Mouse (Mus musculus): ENCODE measurements around the gene Fhad1. TPM values are rescaled to one million over a fixed set of nuclear protein-coding genes. Genes with fewer than 3 reads are reported as not detected.

The Fhad1 gene
- polyA plus RNA-seq, 1 experiment from 2014 or later = 3.9 TPM

DNA sequence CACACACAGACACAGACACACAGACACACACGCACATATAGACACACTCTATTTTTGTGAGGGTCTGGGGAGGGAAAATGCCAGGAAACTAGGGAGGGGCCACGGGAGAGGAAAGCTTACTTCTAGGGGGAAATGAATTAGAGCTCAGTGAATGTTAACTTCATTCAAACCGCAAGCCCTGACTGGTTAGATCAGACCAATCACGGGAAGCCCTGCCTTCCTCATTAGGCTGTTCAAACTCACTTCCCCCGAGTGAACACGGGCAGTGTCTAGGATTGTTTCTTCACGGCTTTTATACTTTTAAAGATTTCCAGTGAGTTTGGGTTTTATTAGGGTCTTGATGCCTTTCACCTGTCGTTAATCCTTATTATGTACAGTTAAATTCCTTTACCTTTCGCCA, 37.5 kb downstream of the Fhad1 start:
- H3K27ac ChIP-seq (ENCODE audit: poor library complexity, severe bottlenecking) = no peak overlapping the region
- ATAC-seq (ENCODE audit: insufficient number of reproducible peaks, low FRiP score) = no peak
- 0 out of 2 replicates have a peak, but pooled peaks cover 3% of the 10 kb centered on the region for H3K27me3 ChIP-seq (replicated peaks)
- H3K9ac ChIP-seq = no peak overlapping the region
- no peaks in the 10 kb centered on the region for H3K4me1 ChIP-seq (replicated peaks)
- 57% methylated on average over 9 of the region's 9 CpGs for WGBS
- H3K4me2 ChIP-seq = no peak overlapping the region
- H3K36me3 ChIP-seq = no peaks in the 10 kb centered on the region
- H3K4me3 ChIP-seq = no peak overlapping the region
- 0 out of 2 replicates have a peak, but pooled peaks cover 6% of the 10 kb centered on the region for H3K9me3 ChIP-seq (replicated peaks)

DNA sequence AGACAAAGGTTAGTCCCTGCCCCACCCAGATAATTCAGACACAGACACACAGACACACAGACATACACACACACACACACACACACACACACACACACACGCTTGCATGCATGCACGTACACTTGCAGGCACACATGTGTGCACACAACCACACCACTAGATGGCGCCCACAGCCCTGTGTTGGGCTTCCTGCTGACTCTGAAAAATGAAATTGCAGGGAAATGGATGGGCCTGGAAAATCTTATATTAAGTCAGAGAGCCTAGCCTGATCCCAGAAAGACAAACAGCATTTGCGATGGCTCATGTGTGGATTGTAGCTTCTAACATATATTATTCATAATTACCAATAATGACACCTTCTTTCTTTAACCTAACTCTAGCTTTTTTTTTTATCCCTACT, 38.7 kb downstream of the Fhad1 start:
- Histone ChIP-seq H3K36me3 (no peaks in the 10 kb centered on the region), H3K4me3 (no peak overlapping the region), H3K9me3 (replicated peaks) (peaks cover 16% of the 10 kb centered on the region), H3K27me3 (replicated peaks) (0 out of 2 replicates have a peak, but pooled peaks cover 3% of the 10 kb centered on the region), H3K4me1 (replicated peaks) (no peaks in the 10 kb centered on the region), H3K27ac (ENCODE audit: poor library complexity, severe bottlenecking) (no peak overlapping the region), H3K4me2 (no peak overlapping the region), H3K9ac (no peak overlapping the region)
- 50% methylated on average over 4 of the region's 4 CpGs for WGBS
- no peak for ATAC-seq (ENCODE audit: insufficient number of reproducible peaks, low FRiP score)

DNA sequence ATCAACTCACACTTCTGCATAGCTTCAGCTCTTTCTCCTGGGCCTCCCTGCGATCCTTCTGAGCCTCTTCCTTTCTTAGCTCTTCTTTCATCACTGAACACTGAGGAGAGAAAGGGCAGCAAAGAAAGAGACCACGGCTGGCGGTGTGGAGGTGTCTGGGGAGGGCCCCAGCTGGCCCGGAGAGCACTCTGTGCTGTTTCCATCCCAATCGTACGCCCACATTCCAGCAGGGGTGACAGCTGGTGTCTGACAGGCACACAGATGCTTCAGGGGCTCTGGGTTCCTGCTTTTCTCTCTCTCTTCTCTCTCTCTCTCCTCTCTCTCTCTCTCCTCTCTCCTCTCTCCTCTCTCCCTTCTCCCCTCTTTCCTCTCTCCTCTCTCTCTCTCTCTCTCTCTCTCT, 50.3 kb downstream of the Fhad1 start:
- Histone ChIP-seq H3K4me3 (0 out of 2 replicates have a peak overlapping the region, but pooled peaks have one; percentile 10), H3K9me3 (replicated peaks) (peaks cover 2% of the 10 kb centered on the region; the same call in 1 of the 2 replicates), H3K36me3 (peaks cover 8% of the 10 kb centered on the region; the same call in 1 of the 2 replicates), H3K27me3 (replicated peaks) (no peaks in the 10 kb centered on the region), H3K4me2 (peak overlapping the region; percentile 44), H3K4me1 (replicated peaks) (peaks cover 15% of the 10 kb centered on the region), H3K9ac (0 out of 2 replicates have a peak overlapping the region, but pooled peaks have one; percentile 2), H3K27ac (ENCODE audit: poor library complexity, severe bottlenecking) (peak overlapping the region; percentile 61)
- ATAC-seq (ENCODE audit: insufficient number of reproducible peaks, low FRiP score) = 0 out of 2 replicates have a peak, but pooled peaks have one; percentile 29
- WGBS = 11% methylated on average over 6 of the region's 6 CpGs

DNA sequence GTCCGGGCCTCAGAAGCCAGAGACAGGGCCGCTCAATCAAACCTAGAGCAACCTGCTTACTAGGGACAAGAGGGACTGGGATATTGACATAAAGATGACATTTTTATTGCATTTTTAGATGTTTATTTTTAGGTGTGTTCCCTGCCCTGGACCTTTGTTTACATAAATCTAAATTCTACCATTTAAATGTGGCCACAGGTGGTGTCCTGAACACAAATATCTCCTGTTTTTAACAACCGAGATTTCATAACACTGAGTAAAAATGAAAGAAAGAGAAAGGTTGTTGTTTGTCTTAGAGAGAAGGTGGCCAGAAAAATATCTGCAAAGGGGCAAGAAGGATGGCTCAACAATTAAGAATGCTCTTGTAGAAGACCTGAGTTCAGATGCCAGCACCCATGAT, 51.0 kb downstream of the Fhad1 start:
- no peak overlapping the region for H3K9ac ChIP-seq
- 80% methylated on average over 3 of the region's 3 CpGs for WGBS
- peaks cover 2% of the 10 kb centered on the region; the same call in 1 of the 2 replicates for H3K9me3 ChIP-seq (replicated peaks)
- H3K4me1 ChIP-seq (replicated peaks) = peaks cover 15% of the 10 kb centered on the region
- H3K27me3 ChIP-seq (replicated peaks) = no peaks in the 10 kb centered on the region
- peak overlapping the region; percentile 61 for H3K27ac ChIP-seq (ENCODE audit: poor library complexity, severe bottlenecking)
- peaks cover 8% of the 10 kb centered on the region; the same call in 1 of the 2 replicates for H3K36me3 ChIP-seq
- peak overlapping the region; percentile 44 for H3K4me2 ChIP-seq
- no peak overlapping the region for H3K4me3 ChIP-seq
- no peak for ATAC-seq (ENCODE audit: insufficient number of reproducible peaks, low FRiP score)

DNA sequence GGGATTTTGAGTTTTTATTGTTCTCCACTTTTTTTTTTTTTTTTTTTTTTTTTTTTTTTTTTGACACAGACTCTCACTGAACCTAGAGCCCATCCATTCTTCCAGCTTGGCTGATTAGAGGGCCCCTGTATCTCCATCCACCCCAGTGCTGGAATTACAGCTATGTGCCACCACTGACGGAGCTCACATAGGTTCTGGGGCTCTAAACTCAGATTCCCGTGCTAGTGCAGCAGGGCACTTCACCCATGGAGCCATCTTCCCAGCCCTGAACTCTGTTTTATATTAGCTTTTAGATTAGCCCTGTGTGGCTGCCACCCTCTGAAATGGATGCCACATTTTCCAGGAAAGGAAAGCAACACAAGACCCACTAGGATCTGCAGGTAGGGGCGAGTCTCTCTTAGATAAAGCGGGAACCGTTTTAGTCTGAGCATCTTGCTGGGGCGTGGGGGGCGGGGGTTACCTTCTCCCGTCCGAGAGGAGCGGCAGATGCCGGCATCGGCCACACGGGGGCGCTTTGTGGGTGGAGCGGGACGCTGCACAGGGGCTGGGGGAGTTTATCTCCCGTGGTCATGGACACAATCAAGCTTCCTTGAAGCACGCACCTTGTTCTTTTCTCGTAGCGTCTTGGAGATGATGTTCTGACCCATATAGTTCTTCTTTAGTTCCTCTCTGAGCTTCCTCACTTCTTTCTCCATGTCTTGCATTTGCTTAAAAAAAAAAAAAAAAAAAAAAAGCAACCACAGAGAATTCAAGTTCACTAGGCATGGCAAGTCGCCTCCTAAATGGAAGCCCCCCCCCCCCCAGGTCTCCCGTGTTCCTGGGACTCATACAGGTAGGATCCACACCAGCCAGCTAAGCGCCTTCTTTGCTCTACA, 51.8 kb downstream of the Fhad1 start:
- WGBS = 9% methylated on average over 23 of the region's 23 CpGs
- peaks cover 8% of the 10 kb centered on the region; the same call in 1 of the 2 replicates for H3K36me3 ChIP-seq
- H3K27ac ChIP-seq (ENCODE audit: poor library complexity, severe bottlenecking) = no peak overlapping the region
- peaks cover 2% of the 10 kb centered on the region; the same call in 1 of the 2 replicates for H3K9me3 ChIP-seq (replicated peaks)
- no peaks in the 10 kb centered on the region for H3K27me3 ChIP-seq (replicated peaks)
- H3K4me2 ChIP-seq = peak overlapping the region; percentile 53
- H3K9ac ChIP-seq = no peak overlapping the region
- no peak for ATAC-seq (ENCODE audit: insufficient number of reproducible peaks, low FRiP score)
- peaks cover 22% of the 10 kb centered on the region for H3K4me1 ChIP-seq (replicated peaks)
- no peak overlapping the region for H3K4me3 ChIP-seq

DNA sequence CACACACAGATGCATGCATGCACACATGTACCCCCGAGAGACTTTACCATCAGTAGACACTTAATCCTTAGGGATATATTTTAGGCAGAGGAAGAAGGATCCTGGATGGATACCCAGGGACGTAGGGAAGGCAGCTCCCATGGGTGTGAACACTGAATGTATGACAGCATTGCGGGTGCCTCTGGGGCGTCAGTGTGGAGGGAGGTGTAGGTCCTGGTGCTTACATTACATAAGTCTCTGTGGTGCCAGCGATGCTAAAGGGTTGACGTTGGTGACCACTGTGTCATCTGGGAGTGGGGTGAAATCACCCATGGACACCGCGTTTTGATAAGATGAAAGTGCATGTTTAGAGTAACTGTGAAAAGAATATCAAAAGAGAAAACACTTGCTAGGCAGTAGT, 54.8 kb downstream of the Fhad1 start:
- Histone ChIP-seq H3K27ac (ENCODE audit: poor library complexity, severe bottlenecking) (no peak overlapping the region; the same call in 1 of the 2 replicates), H3K4me2 (no peak overlapping the region), H3K9me3 (replicated peaks) (peaks cover 2% of the 10 kb centered on the region; the same call in 1 of the 2 replicates), H3K4me1 (replicated peaks) (peaks cover 27% of the 10 kb centered on the region), H3K9ac (no peak overlapping the region), H3K27me3 (replicated peaks) (no peaks in the 10 kb centered on the region), H3K36me3 (peaks cover 8% of the 10 kb centered on the region; the same call in 1 of the 2 replicates), H3K4me3 (no peak overlapping the region)
- no peak for ATAC-seq (ENCODE audit: insufficient number of reproducible peaks, low FRiP score)
- WGBS = 73% methylated on average over 8 of the region's 8 CpGs

DNA sequence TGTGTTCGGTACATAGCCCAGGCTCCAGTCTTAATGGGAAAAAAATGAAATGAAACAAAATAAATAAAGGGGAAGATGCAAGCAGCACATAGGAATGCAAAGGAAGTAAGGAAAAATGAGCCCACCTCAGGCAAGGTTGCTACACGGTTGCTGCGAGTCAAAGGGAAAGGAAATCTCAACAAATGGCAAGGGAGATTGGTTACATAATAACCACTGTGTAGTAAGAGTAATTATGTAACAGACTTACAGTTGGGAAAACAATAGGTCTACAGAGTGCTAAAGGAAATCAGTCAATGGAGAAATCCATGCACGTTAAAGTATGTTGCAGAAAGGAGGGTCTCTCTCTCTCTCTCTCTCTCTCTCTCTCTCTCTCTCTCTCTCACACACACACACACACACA, 55.3 kb downstream of the Fhad1 start:
- H3K4me3 ChIP-seq = no peak overlapping the region
- no peaks in the 10 kb centered on the region for H3K27me3 ChIP-seq (replicated peaks)
- H3K4me1 ChIP-seq (replicated peaks) = peaks cover 22% of the 10 kb centered on the region
- WGBS = 81% methylated on average over 4 of the region's 4 CpGs
- H3K36me3 ChIP-seq = peaks cover 8% of the 10 kb centered on the region; the same call in 1 of the 2 replicates
- no peak overlapping the region for H3K9ac ChIP-seq
- H3K27ac ChIP-seq (ENCODE audit: poor library complexity, severe bottlenecking) = no peak overlapping the region
- no peak for ATAC-seq (ENCODE audit: insufficient number of reproducible peaks, low FRiP score)
- H3K4me2 ChIP-seq = no peak overlapping the region
- peaks cover 2% of the 10 kb centered on the region; the same call in 1 of the 2 replicates for H3K9me3 ChIP-seq (replicated peaks)

DNA sequence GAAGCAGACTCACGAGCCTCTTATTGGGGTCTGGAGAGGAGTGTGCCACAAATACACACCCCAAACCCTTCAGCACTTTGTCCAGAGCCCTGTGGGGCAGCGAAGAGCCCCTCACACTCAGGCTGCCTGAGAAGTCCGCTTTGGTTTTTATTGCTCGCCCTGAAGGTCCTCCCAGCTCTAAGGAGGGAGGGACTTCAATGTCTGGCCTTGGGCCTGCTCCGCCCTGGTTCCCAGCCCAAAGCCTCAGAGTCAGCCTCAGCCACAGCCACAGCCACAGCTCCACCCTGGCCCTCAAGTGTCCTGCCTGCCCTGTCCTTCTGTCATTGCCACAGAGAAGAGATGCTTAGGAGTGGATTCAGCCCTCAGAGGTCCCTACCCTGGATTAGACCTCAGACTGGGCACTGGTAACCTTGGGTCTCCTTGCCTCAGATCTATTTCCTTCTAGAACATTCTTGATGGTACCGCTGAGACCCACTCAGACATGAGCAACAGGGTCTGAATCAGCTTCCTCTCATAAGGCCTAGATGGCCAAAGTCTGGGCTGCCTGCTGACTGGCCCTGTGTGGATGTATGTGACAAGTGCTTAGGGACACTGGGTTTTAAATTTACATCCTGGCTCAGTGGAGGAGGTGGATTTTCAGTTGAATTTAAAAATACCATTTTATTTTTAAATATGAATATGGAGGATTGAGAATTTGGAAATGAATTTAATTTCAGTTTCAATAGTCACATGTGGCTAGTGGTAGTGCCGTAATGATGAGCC, 56.1 kb downstream of the Fhad1 start:
- H3K9me3 ChIP-seq (replicated peaks) = peaks cover 2% of the 10 kb centered on the region; the same call in 1 of the 2 replicates
- H3K4me1 ChIP-seq (replicated peaks) = peaks cover 20% of the 10 kb centered on the region
- peaks cover 8% of the 10 kb centered on the region; the same call in 1 of the 2 replicates for H3K36me3 ChIP-seq
- no peaks in the 10 kb centered on the region for H3K27me3 ChIP-seq (replicated peaks)
- WGBS = 58% methylated on average over 7 of the region's 7 CpGs
- ATAC-seq (ENCODE audit: insufficient number of reproducible peaks, low FRiP score) = no peak
- H3K27ac ChIP-seq (ENCODE audit: poor library complexity, severe bottlenecking) = no peak overlapping the region
- H3K4me3 ChIP-seq = no peak overlapping the region
- H3K4me2 ChIP-seq = no peak overlapping the region
- no peak overlapping the region for H3K9ac ChIP-seq

DNA sequence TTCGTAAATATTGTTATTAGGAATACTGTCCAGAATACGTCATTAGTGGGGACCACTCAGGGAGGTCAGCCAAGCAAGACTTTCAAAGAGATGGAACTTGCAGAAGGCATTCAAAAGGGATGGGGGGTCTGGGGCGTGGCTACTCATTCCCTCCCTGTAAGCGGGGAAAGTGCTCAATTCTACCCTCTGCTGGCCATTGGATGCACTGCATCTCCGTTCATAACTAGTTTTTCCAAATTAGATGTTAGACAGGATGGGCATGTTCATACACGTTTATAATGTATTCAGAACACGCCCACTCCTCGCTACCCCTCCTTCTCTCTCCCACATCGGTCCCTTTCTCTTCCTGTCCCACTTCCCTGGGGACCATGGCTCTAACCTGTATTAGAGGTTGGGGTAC, 56.7 kb downstream of the Fhad1 start:
- Histone ChIP-seq H3K9ac (no peak overlapping the region), H3K27ac (ENCODE audit: poor library complexity, severe bottlenecking) (no peak overlapping the region), H3K27me3 (replicated peaks) (no peaks in the 10 kb centered on the region), H3K4me1 (replicated peaks) (peaks cover 26% of the 10 kb centered on the region), H3K9me3 (replicated peaks) (peaks cover 2% of the 10 kb centered on the region; the same call in 1 of the 2 replicates), H3K4me2 (0 out of 2 replicates have a peak overlapping the region, but pooled peaks have one; percentile 11), H3K36me3 (peaks cover 8% of the 10 kb centered on the region; the same call in 1 of the 2 replicates), H3K4me3 (no peak overlapping the region)
- ATAC-seq (ENCODE audit: insufficient number of reproducible peaks, low FRiP score) = peak; percentile 29; the same call in 1 of the 2 replicates
- 8% methylated on average over 9 of the region's 9 CpGs for WGBS

DNA sequence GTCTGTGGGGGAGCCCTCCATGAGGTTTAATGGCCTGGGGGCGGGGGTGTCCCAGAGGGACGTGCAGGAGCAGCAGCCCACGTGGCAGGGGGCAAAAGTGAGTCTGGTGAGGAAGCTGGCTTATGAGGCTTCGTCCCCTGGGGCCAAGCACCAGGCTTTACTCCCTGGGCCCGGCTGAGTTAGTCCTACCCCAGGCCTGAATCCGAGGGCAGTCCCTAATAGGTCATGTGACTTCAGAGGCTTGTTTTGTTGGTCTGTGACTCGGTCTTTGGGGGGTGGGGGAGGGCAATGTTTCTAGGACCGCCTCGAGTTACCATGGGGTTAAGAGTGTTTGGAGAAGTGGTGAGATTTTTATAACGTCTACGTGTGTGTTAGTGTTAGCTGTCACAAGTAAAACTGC, 57.1 kb downstream of the Fhad1 start:
- no peak overlapping the region for H3K9ac ChIP-seq
- ATAC-seq (ENCODE audit: insufficient number of reproducible peaks, low FRiP score) = peak; percentile 23; the same call in 1 of the 2 replicates
- peaks cover 8% of the 10 kb centered on the region; the same call in 1 of the 2 replicates for H3K36me3 ChIP-seq
- 36% methylated on average over 11 of the region's 11 CpGs for WGBS
- H3K4me1 ChIP-seq (replicated peaks) = peaks cover 26% of the 10 kb centered on the region
- H3K9me3 ChIP-seq (replicated peaks) = peaks cover 2% of the 10 kb centered on the region; the same call in 1 of the 2 replicates
- peak overlapping the region; percentile 11; the same call in 1 of the 2 replicates for H3K4me2 ChIP-seq
- no peak overlapping the region for H3K27ac ChIP-seq (ENCODE audit: poor library complexity, severe bottlenecking)
- no peaks in the 10 kb centered on the region for H3K27me3 ChIP-seq (replicated peaks)
- no peak overlapping the region for H3K4me3 ChIP-seq

Measured in heart, embryonic 12.5 days (tissue).